Mouse (Mus musculus): Measurements from ENCODE around the gene Dhx32.

- TF ChIP-seq HCFC1 (IDR thresholded peaks at IDR 0.05; ENCODE audit: borderline replicate concordance, insufficient read depth, low read length) (no peak), CHD2 (IDR thresholded peaks at IDR 0.05; ENCODE audit: low read depth, low read length) (no peak)
These were observed 5.6 kb upstream of the Dhx32 start for GRCm38 (mm10) chr7:133788147-133788546.
